Mouse (Mus musculus) thymus, adult 2 months (tissue): ENCODE measurements at regions not wholly inside any gene's neighbourhood (a gene's known extent, or its start where the extent isn't known, plus 50 kb on each side); places are given as distances from the start of the nearest gene placed in this dataset.

Experiments
- CTCF ChIP-seq: fragments of 200-500 bp; IDR thresholded peaks from 2 replicates; pipeline ENCODE4 v1.5.1; 2012; ENCODE audit warnings: mild to moderate bottlenecking, control low read depth, low read length, moderate library complexity, borderline replicate concordance; ENCODE audit not compliant: control insufficient read depth, poor library complexity, insufficient read depth; ENCODE audit errors: extremely low read depth
- POLR2A ChIP-seq: fragments of 200-500 bp; IDR thresholded peaks from 2 replicates; pipeline ENCODE4 v1.6.1; 2012; ENCODE audit warnings: mild to moderate bottlenecking, low read length, control low read depth, moderate library complexity; ENCODE audit not compliant: control insufficient read depth, poor library complexity, insufficient read depth; ENCODE audit errors: extremely low read depth

DNA sequence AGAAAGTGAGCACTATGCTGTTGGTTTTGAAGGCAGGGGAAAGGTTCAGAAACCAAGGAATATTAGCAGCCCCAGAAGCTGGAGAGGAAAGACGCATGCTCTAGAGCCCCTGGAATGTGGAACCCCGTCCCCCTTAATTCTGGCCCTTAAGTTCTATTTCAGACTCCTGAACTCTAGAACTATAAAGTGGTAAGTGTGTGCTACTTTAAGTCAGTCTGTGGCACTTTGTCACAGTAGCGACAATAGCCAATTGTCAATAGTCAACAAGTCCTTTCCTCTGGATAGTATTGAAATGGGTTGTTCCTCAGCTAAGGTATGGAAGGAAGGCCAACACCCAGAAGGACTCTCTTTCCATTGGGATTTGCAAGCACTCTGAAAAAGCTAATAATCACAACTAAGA is 64.2 kb upstream of the Cpm start:
- no peak for TF ChIP-seq CTCF
- TF ChIP-seq POLR2A: no peak
